Mouse (Mus musculus): ENCODE results near the gene Ift57. TPM values are rescaled to one million over a fixed set of nuclear protein-coding genes. Genes with fewer than 3 reads are reported as not detected.
A peak's percentile ranks its signal among the peaks of the same experiment; 100 is the strongest.

The Ift57 gene
- polyA plus RNA-seq, 1 experiment from 2014 or later = 17.5 TPM

GRCm38 (mm10) chr16:49801399-49801798, 102.4 kb downstream of the Ift57 start:
- no peak for ATAC-seq

DNA sequence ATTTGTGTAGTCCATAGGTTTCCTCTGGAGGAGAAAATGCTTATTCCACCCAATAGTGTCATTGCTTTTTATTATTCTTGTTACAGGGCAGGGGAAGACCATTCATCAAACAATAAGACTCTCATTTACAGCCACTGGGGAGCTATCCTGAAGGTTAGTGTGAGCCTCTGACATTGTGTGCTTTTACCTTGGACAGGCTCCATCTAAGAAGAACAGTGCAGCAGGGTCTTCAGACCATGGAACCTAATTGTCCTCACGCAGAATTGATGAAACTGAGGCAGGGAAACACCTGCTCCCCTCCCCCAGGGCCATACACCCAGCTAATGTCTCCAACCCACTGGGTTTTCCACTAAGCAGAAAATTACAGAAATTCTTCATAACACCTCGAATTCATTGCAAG, 104.0 kb downstream of the Ift57 start:
- H3K4me2 ChIP-seq (replicated peaks) = no peak overlapping the region
- H3K9ac ChIP-seq = no peak overlapping the region
- H3K27ac ChIP-seq = no peak overlapping the region
- no peaks in the 10 kb centered on the region for H3K9me3 ChIP-seq
- peaks cover 3% of the 10 kb centered on the region; the same call in 1 of the 2 replicates for H3K4me1 ChIP-seq (replicated peaks)
- no peaks in the 10 kb centered on the region for H3K27me3 ChIP-seq (replicated peaks)
- H3K4me3 ChIP-seq (replicated peaks) = no peak overlapping the region
- H3K36me3 ChIP-seq = no peaks in the 10 kb centered on the region
- WGBS = 74% methylated on average over 2 of the region's 2 CpGs
- ATAC-seq = no peak

More at GRCm38 (mm10) chr16:49801399-49801798, 102.4 kb downstream of the Ift57 start:
- Histone ChIP-seq H3K4me1 (replicated peaks) (peaks cover 3% of the 10 kb centered on the region; the same call in 1 of the 2 replicates), H3K9ac (no peak overlapping the region), H3K4me2 (replicated peaks) (no peak overlapping the region), H3K4me3 (replicated peaks) (no peak overlapping the region), H3K36me3 (no peaks in the 10 kb centered on the region), H3K27me3 (replicated peaks) (no peaks in the 10 kb centered on the region), H3K9me3 (no peaks in the 10 kb centered on the region), H3K27ac (no peak overlapping the region)
- 52% methylated on average over 5 of the region's 5 CpGs for WGBS

DNA sequence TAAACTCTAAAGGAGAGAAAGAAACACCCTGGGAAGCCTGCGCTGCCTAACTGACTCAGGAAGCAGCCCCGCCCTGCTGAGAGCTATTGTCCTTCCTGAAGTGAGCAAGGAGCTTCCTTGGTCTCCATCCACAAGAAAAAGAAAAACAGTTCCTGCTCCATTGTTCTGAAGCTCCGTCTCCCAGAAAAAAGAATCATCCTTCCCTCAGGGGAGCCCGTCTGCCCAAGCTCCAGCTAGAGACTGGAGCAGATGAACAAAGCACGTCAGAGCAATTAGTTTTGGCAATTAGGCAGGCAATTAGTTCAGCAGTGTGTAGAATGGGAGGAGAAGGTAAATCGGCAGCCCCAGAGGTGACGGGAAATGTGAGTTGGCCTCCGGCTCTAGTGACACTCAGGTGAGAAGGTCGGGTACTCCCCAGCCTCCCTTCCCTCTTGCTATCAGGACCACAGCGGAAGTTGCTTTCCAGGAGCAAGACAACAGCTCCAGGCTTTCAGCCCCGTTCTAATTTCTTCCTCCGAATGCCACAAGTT, 105.0 kb downstream of the Ift57 start:
- peaks cover 3% of the 10 kb centered on the region; the same call in 1 of the 2 replicates for H3K4me1 ChIP-seq (replicated peaks)
- no peaks in the 10 kb centered on the region for H3K9me3 ChIP-seq
- no peaks in the 10 kb centered on the region for H3K27me3 ChIP-seq (replicated peaks)
- H3K4me3 ChIP-seq (replicated peaks) = peak overlapping the region; percentile 24
- WGBS = 6% methylated on average over 12 of the region's 12 CpGs
- H3K4me2 ChIP-seq (replicated peaks) = peak overlapping the region; percentile 63
- H3K36me3 ChIP-seq = no peaks in the 10 kb centered on the region
- no peak overlapping the region for H3K9ac ChIP-seq
- H3K27ac ChIP-seq = no peak overlapping the region
- ATAC-seq = no peak; the same call in 1 of the 2 replicates

DNA sequence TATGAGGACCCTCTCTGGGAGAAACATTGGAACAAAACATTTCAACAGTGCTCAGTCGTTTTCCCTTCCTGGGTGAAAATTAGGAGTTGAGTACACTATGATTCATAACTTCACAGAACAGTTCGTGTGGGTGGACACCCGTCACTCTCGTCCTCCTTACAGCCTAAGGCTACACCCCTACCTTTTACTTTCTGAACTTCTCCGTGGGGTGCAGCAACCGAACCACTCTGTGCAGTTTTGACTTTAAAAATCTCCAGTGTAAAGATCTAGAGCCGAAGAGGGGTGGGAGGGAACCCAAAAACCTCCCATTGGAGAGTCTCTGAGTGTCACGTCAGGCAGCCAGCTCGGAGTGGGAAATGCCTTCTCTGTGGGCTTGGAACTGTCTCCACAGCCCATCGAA, 107.9 kb downstream of the Ift57 start:
- no peak overlapping the region for H3K4me3 ChIP-seq (replicated peaks)
- WGBS = 85% methylated on average over 10 of the region's 10 CpGs
- H3K9me3 ChIP-seq = no peaks in the 10 kb centered on the region
- peaks cover 3% of the 10 kb centered on the region; the same call in 1 of the 2 replicates for H3K4me1 ChIP-seq (replicated peaks)
- H3K4me2 ChIP-seq (replicated peaks) = no peak overlapping the region
- H3K27ac ChIP-seq = no peak overlapping the region
- H3K9ac ChIP-seq = no peak overlapping the region
- no peak for ATAC-seq
- H3K36me3 ChIP-seq = no peaks in the 10 kb centered on the region
- no peaks in the 10 kb centered on the region for H3K27me3 ChIP-seq (replicated peaks)

- 62% methylated on average over 7 of the region's 7 CpGs for WGBS
- Histone ChIP-seq H3K36me3 (no peaks in the 10 kb centered on the region), H3K4me3 (replicated peaks) (no peak overlapping the region), H3K9me3 (no peaks in the 10 kb centered on the region), H3K27me3 (replicated peaks) (no peaks in the 10 kb centered on the region), H3K9ac (no peak overlapping the region), H3K4me2 (replicated peaks) (no peak overlapping the region), H3K4me1 (replicated peaks) (peaks cover 3% of the 10 kb centered on the region; the same call in 1 of the 2 replicates), H3K27ac (no peak overlapping the region)
- no peak for ATAC-seq
These were observed 108.4 kb downstream of the Ift57 start for GRCm38 (mm10) chr16:49807419-49807841.

GRCm38 (mm10) chr16:49807862-49808430, 108.9 kb downstream of the Ift57 start:
- WGBS = 73% methylated on average over 18 of the region's 18 CpGs
- peaks cover 3% of the 10 kb centered on the region; the same call in 1 of the 2 replicates for H3K4me1 ChIP-seq (replicated peaks)
- no peaks in the 10 kb centered on the region for H3K36me3 ChIP-seq
- no peak overlapping the region for H3K9ac ChIP-seq
- no peak overlapping the region for H3K4me2 ChIP-seq (replicated peaks)
- H3K4me3 ChIP-seq (replicated peaks) = no peak overlapping the region
- ATAC-seq = no peak
- H3K9me3 ChIP-seq = no peaks in the 10 kb centered on the region
- no peaks in the 10 kb centered on the region for H3K27me3 ChIP-seq (replicated peaks)
- H3K27ac ChIP-seq = no peak overlapping the region

DNA sequence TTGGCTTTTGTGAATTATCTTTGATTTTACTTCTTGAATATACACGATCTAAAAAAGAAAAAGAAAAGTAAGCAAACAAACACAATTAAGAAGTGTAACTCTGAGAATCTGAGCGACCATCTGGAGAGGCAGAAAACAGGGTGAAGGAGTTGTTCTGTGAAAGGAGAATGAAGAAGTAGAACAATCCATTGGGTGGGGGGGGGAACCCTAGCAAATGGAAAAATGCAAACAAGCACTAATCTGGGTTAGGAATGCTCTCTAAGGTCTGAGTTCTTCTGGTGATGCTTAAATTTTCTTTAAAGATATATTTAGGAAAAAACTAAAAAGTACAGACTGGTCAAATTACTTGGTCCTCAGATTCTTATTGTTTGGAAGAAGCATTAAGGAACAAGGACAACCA, 112.9 kb downstream of the Ift57 start:
- Histone ChIP-seq H3K9me3 (no peaks in the 10 kb centered on the region), H3K9ac (no peak overlapping the region), H3K4me2 (replicated peaks) (no peak overlapping the region), H3K4me3 (replicated peaks) (no peak overlapping the region), H3K36me3 (no peaks in the 10 kb centered on the region), H3K27me3 (replicated peaks) (no peaks in the 10 kb centered on the region), H3K4me1 (replicated peaks) (no peaks in the 10 kb centered on the region), H3K27ac (no peak overlapping the region)
- no peak for ATAC-seq
- 76% methylated on average over 2 of the region's 2 CpGs for WGBS

GRCm38 (mm10) chr16:49812821-49813616, 114.0 kb downstream of the Ift57 start:
- H3K4me2 ChIP-seq (replicated peaks) = no peak overlapping the region
- no peaks in the 10 kb centered on the region for H3K27me3 ChIP-seq (replicated peaks)
- H3K27ac ChIP-seq = no peak overlapping the region
- H3K4me1 ChIP-seq (replicated peaks) = no peaks in the 10 kb centered on the region
- ATAC-seq = no peak
- H3K36me3 ChIP-seq = no peaks in the 10 kb centered on the region
- 79% methylated on average over 10 of the region's 10 CpGs for WGBS
- H3K4me3 ChIP-seq (replicated peaks) = no peak overlapping the region
- no peak overlapping the region for H3K9ac ChIP-seq
- no peaks in the 10 kb centered on the region for H3K9me3 ChIP-seq

DNA sequence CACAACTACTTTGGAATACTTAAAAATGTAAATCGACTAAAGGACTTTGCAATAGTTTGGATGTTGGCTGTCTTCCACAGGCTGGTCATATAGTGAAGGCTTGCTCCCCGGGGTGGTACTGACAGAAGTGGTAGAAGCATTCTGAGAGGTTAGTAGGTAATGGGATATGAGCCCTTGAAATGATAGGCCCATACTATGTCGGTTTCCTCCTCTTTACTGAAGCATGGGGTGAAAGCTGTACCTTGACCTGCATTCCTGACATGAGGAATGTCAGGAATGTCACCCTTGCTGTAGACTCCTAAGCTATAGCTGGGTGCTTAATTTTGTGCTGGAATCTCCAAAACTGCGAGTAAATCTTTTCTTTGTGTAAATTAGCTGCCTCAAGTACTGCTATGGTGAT, 115.4 kb downstream of the Ift57 start:
- no peak for ATAC-seq
- WGBS = 66% methylated on average over 4 of the region's 4 CpGs
- H3K4me3 ChIP-seq (replicated peaks) = no peak overlapping the region
- H3K4me2 ChIP-seq (replicated peaks) = no peak overlapping the region
- no peaks in the 10 kb centered on the region for H3K9me3 ChIP-seq
- no peak overlapping the region for H3K27ac ChIP-seq
- no peaks in the 10 kb centered on the region for H3K27me3 ChIP-seq (replicated peaks)
- H3K9ac ChIP-seq = no peak overlapping the region
- no peaks in the 10 kb centered on the region for H3K36me3 ChIP-seq
- H3K4me1 ChIP-seq (replicated peaks) = no peaks in the 10 kb centered on the region

Other genes starting within 250 kb of the Ift57 start
- gene Cd47, start 101.3 kb downstream of the Ift57 start, polyA plus RNA-seq (2015; fragmentation: Nextera tagmentation; extraction: Ambion mirVana) = 79.0 and 85.0 TPM in 2 replicates

Data from intestine, embryonic 15.5 days (tissue).